19 mouse cellular contexts compared by ENCODE assay signal in genomic region chr3:152295896-152296295, GRCm38 (mm10). TPM values are rescaled to one million over a fixed set of nuclear protein-coding genes. Genes with fewer than 3 reads are reported as not detected.
"Had no signal": no experiment of that assay in that cellular context is flagged by ENCODE, and none has a peak within 500 bp of the region (broad histone marks: within the 10 kb centered on the region; RNA-seq: fewer than 3 reads in every experiment).

No protein-coding gene starts in this region.

- H3K4me2 ChIP-seq: midbrain, embryonic 12.5 days; neural tube, embryonic 13.5 days; neural tube, embryonic 15.5 days had no signal

- H3K27ac ChIP-seq: liver, embryonic 14.5 days; midbrain, embryonic 10.5 days; midbrain, embryonic 12.5 days; neural tube, embryonic 13.5 days; neural tube, embryonic 15.5 days had no signal

- H3K9ac ChIP-seq: liver, embryonic 14.5 days; midbrain, embryonic 12.5 days; neural tube, embryonic 13.5 days; neural tube, embryonic 15.5 days had no signal

- H3K4me3 ChIP-seq: midbrain, embryonic 10.5 days; midbrain, embryonic 12.5 days; myocyte; neural tube, embryonic 13.5 days; neural tube, embryonic 15.5 days had no signal

- H3K27me3 ChIP-seq: midbrain, embryonic 12.5 days; neural tube, embryonic 13.5 days; neural tube, embryonic 15.5 days had no signal

- DNase-seq: lung, postnatal 4 days; midbrain, embryonic 14.5 days; retina, postnatal 1 day; right cerebral cortex, adult 18-20 months; right cerebral cortex, postnatal 25 days; right cerebral cortex, postnatal 4 days; spleen, adult 18-20 months; thymus, adult 18-20 months; thymus, postnatal 14 days; thymus, postnatal 36 days had no signal

- H3K4me1 ChIP-seq: midbrain, embryonic 10.5 days; midbrain, embryonic 12.5 days; neural tube, embryonic 13.5 days had no signal

- H3K9me3 ChIP-seq: midbrain, embryonic 10.5 days; midbrain, embryonic 12.5 days; neural tube, embryonic 13.5 days; neural tube, embryonic 15.5 days had no signal

- ATAC-seq: lung, postnatal 0 days; midbrain, embryonic 16.5 days had no signal

RNA-seq across cellular contexts. Expression of gene Nexn, which starts 29.7 kb away (rescaled TPM):
- total RNA-seq: megakaryocyte, adult 5-6 weeks had no signal
